Mouse (Mus musculus) midbrain, embryonic 15.5 days (tissue): Measurements from ENCODE around the gene Phc2. TPM values are rescaled to one million over a fixed set of nuclear protein-coding genes. Genes with fewer than 3 reads are reported as not detected.

ENCODE experiments used
- ATAC-seq: fragments of 200-750 bp; cut with Nextera tagmentation; replicated peaks from 2 replicates; pipeline ENCODE4 v1.8.0; 2017; ENCODE audit warnings: moderate TSS enrichment
- H3K27ac ChIP-seq: fragments of 300-500 bp; sonication (generic); 2 replicates; pipeline ENCODE4 v1.5.1; 2015; ENCODE audit warnings: mild to moderate bottlenecking, inconsistent platforms
- H3K27me3 ChIP-seq: fragments of 300-500 bp; sonication (generic); replicated peaks from 2 replicates; pipeline ENCODE4 v1.6.1; 2015; ENCODE audit warnings: inconsistent platforms
- H3K36me3 ChIP-seq: fragments of 300-500 bp; sonication (generic); replicated peaks from 2 replicates; pipeline ENCODE4 v1.6.1; 2015; ENCODE audit warnings: inconsistent platforms
- H3K4me1 ChIP-seq: fragments of 300-500 bp; sonication (generic); 2 replicates; pipeline ENCODE4 v1.6.1; 2015; ENCODE audit warnings: inconsistent platforms
- H3K4me2 ChIP-seq: fragments of 300-500 bp; sonication (generic); 2 replicates; pipeline ENCODE4 v1.6.1; 2015; ENCODE audit warnings: inconsistent platforms, mild to moderate bottlenecking, moderate library complexity
- H3K4me3 ChIP-seq: fragments of 300-500 bp; sonication (generic); 2 replicates; pipeline ENCODE4 v1.5.1; 2015; ENCODE audit warnings: mild to moderate bottlenecking, inconsistent platforms
- H3K9ac ChIP-seq: fragments of 300-500 bp; sonication (generic); 2 replicates; pipeline ENCODE4 v1.6.1; 2015; ENCODE audit warnings: mild to moderate bottlenecking, inconsistent platforms
- H3K9me3 ChIP-seq: fragments of 300-500 bp; sonication (generic); 2 replicates; pipeline ENCODE4 v1.6.1; 2016; ENCODE audit warnings: inconsistent platforms
- WGBS: fragments of 180-500 bp; shearing (Covaris S2); methylation state at CpG from one replicate; pipeline ENCODE4 v1.1.7; 2015; ENCODE audit warnings: mixed read lengths; 5-methylcytosine and 5-hydroxymethylcytosine counted together
- polyA plus RNA-seq: library from polyadenylated mRNA; unstranded; fragments of >200 nt; fragmentation: Nextera tagmentation; extraction: Ambion mirVana; gene quantifications from 2 replicates; pipeline ENCODE4 v1.2.1, GENCODE M21; 2015

The Phc2 gene
- polyA plus RNA-seq, 1 experiment from 2014 or later: 70.0 TPM

DNA sequence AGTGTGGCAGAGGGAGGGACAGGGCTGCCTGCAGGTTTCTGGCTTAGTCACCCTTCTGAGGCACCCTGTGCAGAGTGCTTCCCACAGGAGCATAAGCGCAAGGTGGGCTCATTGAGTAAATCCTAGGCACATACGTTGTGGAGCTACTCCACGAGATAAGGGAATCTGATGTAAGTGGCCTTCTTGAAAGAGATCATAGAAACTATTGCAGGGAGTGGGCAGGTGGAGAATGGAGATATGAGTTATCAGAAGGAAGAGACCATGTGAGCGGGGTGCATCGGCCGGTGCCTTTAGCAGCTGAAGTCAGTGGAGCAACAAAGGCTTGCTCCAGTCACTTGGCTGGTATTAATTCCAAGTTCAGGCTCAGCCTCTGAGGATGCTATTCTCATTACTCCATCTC is 105.5 kb downstream of the Phc2 start:
- Histone ChIP-seq H3K4me1 (no peaks in the 10 kb centered on the region; the same call in 1 of the 2 replicates), H3K9me3 (no peaks in the 10 kb centered on the region), H3K9ac (no peak overlapping the region), H3K4me3 (no peak overlapping the region), H3K4me2 (no peak overlapping the region), H3K36me3 (no peaks in the 10 kb centered on the region), H3K27ac (no peak overlapping the region), H3K27me3 (no peaks in the 10 kb centered on the region)
- 90% methylated on average over 6 of the region's 6 CpGs for WGBS
- no peak for ATAC-seq

- ATAC-seq: no peak
- no peaks in the 10 kb centered on the region for H3K9me3 ChIP-seq
- H3K9ac ChIP-seq: no peak overlapping the region
- WGBS: 94% methylated on average over 20 of the region's 20 CpGs
- H3K4me2 ChIP-seq: no peak overlapping the region
- no peaks in the 10 kb centered on the region for H3K4me1 ChIP-seq
- H3K27me3 ChIP-seq: no peaks in the 10 kb centered on the region
- H3K27ac ChIP-seq: no peak overlapping the region
- H3K36me3 ChIP-seq: no peaks in the 10 kb centered on the region
- no peak overlapping the region for H3K4me3 ChIP-seq
Measured at GRCm38 (mm10) chr4:128766929-128767328, 112.4 kb downstream of the Phc2 start.

GRCm38 (mm10) chr4:128768120-128768519 is 113.6 kb downstream of the Phc2 start:
- Histone ChIP-seq H3K9ac (no peak overlapping the region), H3K36me3 (no peaks in the 10 kb centered on the region), H3K27me3 (no peaks in the 10 kb centered on the region), H3K27ac (no peak overlapping the region), H3K4me2 (no peak overlapping the region), H3K9me3 (no peaks in the 10 kb centered on the region), H3K4me1 (no peaks in the 10 kb centered on the region), H3K4me3 (no peak overlapping the region)
- no peak for ATAC-seq
- WGBS: 75% methylated on average over 13 of the region's 13 CpGs

GRCm38 (mm10) chr4:128769569-128770355 is 115.3 kb downstream of the Phc2 start:
- H3K9me3 ChIP-seq: no peaks in the 10 kb centered on the region
- H3K9ac ChIP-seq: no peak overlapping the region
- H3K4me2 ChIP-seq: no peak overlapping the region
- ATAC-seq: no peak
- H3K4me1 ChIP-seq: no peaks in the 10 kb centered on the region
- H3K4me3 ChIP-seq: no peak overlapping the region
- H3K27me3 ChIP-seq: no peaks in the 10 kb centered on the region
- 89% methylated on average over 13 of the region's 13 CpGs for WGBS
- H3K36me3 ChIP-seq: peaks cover 14% of the 10 kb centered on the region
- no peak overlapping the region for H3K27ac ChIP-seq

DNA sequence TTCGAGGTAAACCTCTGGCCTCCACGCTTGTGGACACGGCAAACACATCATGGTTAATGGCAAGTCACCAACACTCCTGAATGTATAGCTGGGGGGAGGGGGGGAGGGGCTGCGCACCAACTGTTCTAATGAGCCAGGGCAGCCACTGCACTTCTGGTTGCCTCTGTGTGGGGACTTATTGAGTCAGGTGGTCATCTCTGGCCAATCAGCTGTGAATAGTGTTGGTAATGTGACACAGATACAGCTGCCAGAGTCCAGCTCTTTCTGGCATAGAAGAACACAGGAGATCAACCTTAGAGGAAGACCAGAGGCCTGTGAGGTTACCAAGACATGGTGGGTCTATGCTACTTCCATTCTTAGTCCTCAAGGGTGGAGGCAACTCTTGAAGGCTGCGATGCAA is 116.2 kb downstream of the Phc2 start:
- ATAC-seq: no peak
- Histone ChIP-seq H3K4me2 (no peak overlapping the region), H3K4me1 (no peaks in the 10 kb centered on the region), H3K9ac (no peak overlapping the region), H3K4me3 (no peak overlapping the region), H3K27me3 (no peaks in the 10 kb centered on the region), H3K36me3 (peaks cover 22% of the 10 kb centered on the region), H3K9me3 (no peaks in the 10 kb centered on the region), H3K27ac (no peak overlapping the region)
- 94% methylated on average over 5 of the region's 5 CpGs for WGBS

DNA sequence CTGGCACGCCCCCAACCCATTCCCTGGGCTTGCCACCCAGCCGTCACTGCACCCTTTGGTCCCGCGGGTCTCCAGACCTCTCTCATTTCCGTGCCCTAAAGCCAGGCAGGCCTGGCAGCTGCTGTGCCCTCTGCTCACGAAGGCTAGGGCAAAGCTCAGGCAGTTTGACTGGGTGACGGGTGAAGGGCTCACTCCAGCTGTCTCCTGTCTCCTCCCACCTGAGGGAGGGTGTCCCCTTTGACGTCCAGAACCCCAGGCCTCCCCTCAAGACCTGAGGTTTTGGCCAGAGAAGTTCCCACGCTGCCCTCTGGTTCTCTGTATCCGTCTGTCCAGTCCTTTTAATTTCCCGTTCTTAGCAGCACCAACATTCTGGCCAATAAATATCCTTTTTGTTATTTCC is 119.3 kb downstream of the Phc2 start:
- H3K9ac ChIP-seq: no peak overlapping the region
- ATAC-seq: no peak
- H3K4me2 ChIP-seq: no peak overlapping the region
- no peak overlapping the region for H3K27ac ChIP-seq
- 93% methylated on average over 11 of the region's 11 CpGs for WGBS
- peaks cover 22% of the 10 kb centered on the region for H3K36me3 ChIP-seq
- no peaks in the 10 kb centered on the region for H3K27me3 ChIP-seq
- H3K9me3 ChIP-seq: no peaks in the 10 kb centered on the region
- H3K4me1 ChIP-seq: no peaks in the 10 kb centered on the region
- no peak overlapping the region for H3K4me3 ChIP-seq

- WGBS: 93% methylated on average over 9 of the region's 9 CpGs
- no peak overlapping the region for H3K9ac ChIP-seq
- no peaks in the 10 kb centered on the region for H3K27me3 ChIP-seq
- H3K36me3 ChIP-seq: peaks cover 23% of the 10 kb centered on the region
- no peak overlapping the region for H3K4me3 ChIP-seq
- no peak for ATAC-seq
- no peaks in the 10 kb centered on the region for H3K4me1 ChIP-seq
- H3K27ac ChIP-seq: no peak overlapping the region
- H3K4me2 ChIP-seq: no peak overlapping the region
- no peaks in the 10 kb centered on the region for H3K9me3 ChIP-seq
Measured at GRCm38 (mm10) chr4:128774467-128774866, 120.0 kb downstream of the Phc2 start.

- H3K27me3 ChIP-seq: no peaks in the 10 kb centered on the region
- H3K4me2 ChIP-seq: no peak overlapping the region
- peak; percentile 40 for ATAC-seq
- no peak overlapping the region for H3K4me3 ChIP-seq
- no peak overlapping the region for H3K27ac ChIP-seq
- H3K36me3 ChIP-seq: peaks cover 28% of the 10 kb centered on the region
- WGBS: 40% methylated on average over 20 of the region's 20 CpGs
- no peaks in the 10 kb centered on the region for H3K4me1 ChIP-seq
- H3K9me3 ChIP-seq: no peaks in the 10 kb centered on the region
- H3K9ac ChIP-seq: no peak overlapping the region
Measured at GRCm38 (mm10) chr4:128776568-128777289, 122.2 kb downstream of the Phc2 start.

- Histone ChIP-seq H3K4me2 (no peak overlapping the region), H3K27me3 (no peaks in the 10 kb centered on the region), H3K9me3 (no peaks in the 10 kb centered on the region), H3K4me3 (no peak overlapping the region), H3K9ac (no peak overlapping the region), H3K4me1 (no peaks in the 10 kb centered on the region), H3K27ac (no peak overlapping the region), H3K36me3 (peaks cover 35% of the 10 kb centered on the region)
- WGBS: 83% methylated on average over 11 of the region's 11 CpGs
- no peak for ATAC-seq
Measured at GRCm38 (mm10) chr4:128777593-128777992, 123.1 kb downstream of the Phc2 start.

DNA sequence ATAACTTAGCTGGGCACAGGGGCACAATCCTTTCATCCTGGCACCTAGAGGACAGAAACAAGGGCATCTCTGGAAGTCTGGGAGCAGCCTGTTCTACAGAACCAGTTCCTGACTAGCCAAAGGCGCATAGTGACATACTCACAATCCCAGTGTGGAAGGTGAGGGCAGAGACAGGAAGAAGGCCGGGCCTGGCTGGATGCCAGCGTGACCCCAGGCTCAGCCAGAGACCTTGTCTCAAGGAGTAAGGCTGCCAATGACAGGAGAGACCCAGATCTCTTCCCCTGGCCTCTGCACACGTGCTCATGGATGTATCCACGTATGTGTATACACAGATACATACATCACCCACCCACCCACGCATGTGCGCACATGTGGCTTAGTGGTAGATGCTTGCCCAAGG is 127.5 kb downstream of the Phc2 start:
- H3K27me3 ChIP-seq: no peaks in the 10 kb centered on the region

GRCm38 (mm10) chr4:128782645-128783044 is 128.1 kb downstream of the Phc2 start:
- H3K4me1 ChIP-seq: no peaks in the 10 kb centered on the region
- no peaks in the 10 kb centered on the region for H3K9me3 ChIP-seq
- no peak overlapping the region for H3K4me3 ChIP-seq
- 78% methylated on average over 4 of the region's 4 CpGs for WGBS
- peaks cover 40% of the 10 kb centered on the region for H3K36me3 ChIP-seq
- H3K9ac ChIP-seq: no peak overlapping the region
- H3K27ac ChIP-seq: no peak overlapping the region
- H3K4me2 ChIP-seq: no peak overlapping the region
- ATAC-seq: no peak
- H3K27me3 ChIP-seq: no peaks in the 10 kb centered on the region

More for the DNA sequence above, 127.5 kb downstream of the Phc2 start:
- Histone ChIP-seq H3K4me2 (no peak overlapping the region), H3K27ac (no peak overlapping the region), H3K9ac (no peak overlapping the region), H3K4me3 (no peak overlapping the region), H3K9me3 (no peaks in the 10 kb centered on the region), H3K4me1 (no peaks in the 10 kb centered on the region), H3K36me3 (peaks cover 39% of the 10 kb centered on the region)
- no peak for ATAC-seq
- WGBS: 92% methylated on average over 7 of the region's 7 CpGs

DNA sequence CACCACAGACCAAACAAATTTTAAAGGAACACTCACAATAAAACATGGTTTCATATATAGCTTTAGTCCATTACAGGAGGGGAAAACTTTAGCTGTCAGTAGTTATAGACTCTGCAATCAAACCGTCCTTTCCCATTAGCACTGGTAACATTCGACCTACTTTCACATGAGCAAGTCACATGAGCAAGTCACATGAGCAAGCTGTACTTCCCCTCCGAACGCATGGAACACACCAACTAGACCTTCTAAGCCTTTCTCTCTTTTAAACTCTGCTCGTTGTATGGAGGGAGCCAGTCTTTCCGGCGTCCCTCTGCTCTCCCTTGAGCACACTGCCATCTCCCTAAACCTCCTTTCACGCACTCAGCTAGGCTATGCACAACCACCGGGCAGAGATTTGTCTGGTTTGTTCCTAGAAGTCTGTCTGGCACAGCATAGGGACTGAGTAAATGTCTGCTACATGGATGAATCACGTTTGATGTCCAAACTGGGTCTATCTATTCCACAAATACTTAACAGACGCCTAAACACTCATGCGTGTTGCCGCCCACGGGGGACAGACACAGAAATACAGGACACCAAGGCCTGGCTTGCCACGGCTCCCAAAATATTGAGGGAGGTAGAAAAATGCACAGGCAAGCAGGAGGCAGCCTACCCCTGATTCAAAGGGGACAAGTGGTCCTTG is 130.6 kb downstream of the Phc2 start:
- WGBS: 93% methylated on average over 15 of the region's 15 CpGs
- Histone ChIP-seq H3K9ac (no peak overlapping the region), H3K27me3 (no peaks in the 10 kb centered on the region), H3K36me3 (peaks cover 37% of the 10 kb centered on the region), H3K4me2 (no peak overlapping the region), H3K4me1 (peaks cover 4% of the 10 kb centered on the region; the same call in 1 of the 2 replicates), H3K9me3 (no peaks in the 10 kb centered on the region), H3K27ac (no peak overlapping the region), H3K4me3 (no peak overlapping the region)
- ATAC-seq: no peak
